Mouse (Mus musculus): ENCODE results near the gene Sgms1.

Gene Sgms1

GRCm38 (mm10) chr19:32389001-32389871 lies at the start of gene Sgms1:
Gene Sgms1, minus strand, starts transcription at chr19:32389714.
- peak; percentile 78 for DNase-seq

- DNase-seq: no peak
Observed at GRCm38 (mm10) chr19:32425856-32426255, 36.3 kb upstream of the Sgms1 start.

- no peak for DNase-seq
Observed at GRCm38 (mm10) chr19:32424706-32425105, 35.2 kb upstream of the Sgms1 start.

GRCm38 (mm10) chr19:32419069-32419468 lies 29.6 kb upstream of the Sgms1 start:
- DNase-seq: no peak

GRCm38 (mm10) chr19:32416692-32417317 lies 27.3 kb upstream of the Sgms1 start:
- no peak for DNase-seq

- DNase-seq: no peak
Observed at GRCm38 (mm10) chr19:32409603-32410360, 20.3 kb upstream of the Sgms1 start.

- peak; percentile 68 for DNase-seq
Observed at GRCm38 (mm10) chr19:32406717-32407116, 17.2 kb upstream of the Sgms1 start.

GRCm38 (mm10) chr19:32404386-32404785 lies 14.9 kb upstream of the Sgms1 start:
- DNase-seq: no peak

GRCm38 (mm10) chr19:32403834-32404233 lies 14.3 kb upstream of the Sgms1 start:
- DNase-seq: no peak

- no peak for DNase-seq
Observed at GRCm38 (mm10) chr19:32398491-32398890, 9.0 kb upstream of the Sgms1 start.

GRCm38 (mm10) chr19:32396303-32396702 lies 6.8 kb upstream of the Sgms1 start:
- DNase-seq: no peak

GRCm38 (mm10) chr19:32394825-32395224 lies 5.3 kb upstream of the Sgms1 start:
- no peak for DNase-seq

GRCm38 (mm10) chr19:32393758-32394450 lies 4.4 kb upstream of the Sgms1 start:
- DNase-seq: no peak

- no peak for DNase-seq
Observed at GRCm38 (mm10) chr19:32393092-32393745, 3.7 kb upstream of the Sgms1 start.

- DNase-seq: no peak
Observed at GRCm38 (mm10) chr19:32391441-32391840, 1.9 kb upstream of the Sgms1 start.

- DNase-seq: no peak
Observed at GRCm38 (mm10) chr19:32390116-32390515, 602 bp upstream of the Sgms1 start.

- peak; percentile 73 for DNase-seq
Observed at GRCm38 (mm10) chr19:32388191-32388921, 1.2 kb downstream of the Sgms1 start.

GRCm38 (mm10) chr19:32387403-32388190 lies 1.9 kb downstream of the Sgms1 start:
- peak; percentile 39 for DNase-seq

- DNase-seq: no peak
Observed at GRCm38 (mm10) chr19:32386556-32387402, 2.7 kb downstream of the Sgms1 start.

- no peak for DNase-seq
Observed at GRCm38 (mm10) chr19:32383738-32384137, 5.8 kb downstream of the Sgms1 start.

Measured in thymus, postnatal 14 days (tissue).